Mouse (Mus musculus) heart, embryonic 16.5 days (tissue): ENCODE results near the gene Defb13. TPM values are rescaled to one million over a fixed set of nuclear protein-coding genes. Genes with fewer than 3 reads are reported as not detected.

Source experiments
- ATAC-seq: fragments of 200-750 bp; cut with Nextera tagmentation; replicated peaks from 2 replicates; pipeline ENCODE4 v1.8.0; 2017; ENCODE audit warnings: moderate number of reproducible peaks; ENCODE audit not compliant: insufficient read depth, low FRiP score; ENCODE audit errors: extremely low read depth
- H3K27ac ChIP-seq: fragments of 300-500 bp; sonication (generic); 2 replicates; pipeline ENCODE4 v1.5.1; 2014; ENCODE audit warnings: mild to moderate bottlenecking, low read length, control low read depth, moderate library complexity
- H3K27me3 ChIP-seq: fragments of 300-500 bp; sonication (generic); 2 replicates; pipeline ENCODE4 v1.6.1; 2014; ENCODE audit warnings: low read length, mixed read lengths; ENCODE audit not compliant: control insufficient read depth, insufficient read depth
- H3K36me3 ChIP-seq: fragments of 300-500 bp; sonication (generic); 2 replicates; pipeline ENCODE4 v1.6.1; 2014; ENCODE audit not compliant: control insufficient read depth, insufficient read depth
- H3K4me1 ChIP-seq: fragments of 300-500 bp; sonication (generic); 2 replicates; pipeline ENCODE4 v1.6.1; 2014; ENCODE audit warnings: low read length, mixed read lengths; ENCODE audit not compliant: control insufficient read depth, insufficient read depth
- H3K4me2 ChIP-seq: fragments of 300-500 bp; sonication (generic); 2 replicates; pipeline ENCODE4 v1.6.1; 2014; ENCODE audit warnings: low read depth, mild to moderate bottlenecking, control low read depth, low read length
- H3K4me3 ChIP-seq: fragments of 300-500 bp; sonication (generic); 2 replicates; pipeline ENCODE4 v1.5.1; 2014; ENCODE audit warnings: mild to moderate bottlenecking, control low read depth, low read length
- H3K9ac ChIP-seq: fragments of 300-500 bp; sonication (generic); 2 replicates; pipeline ENCODE4 v1.6.1; 2014; ENCODE audit warnings: low read length, control low read depth
- H3K9me3 ChIP-seq: fragments of 300-500 bp; sonication (generic); replicated peaks from 2 replicates; pipeline ENCODE4 v1.6.1; 2016; ENCODE audit warnings: low read length; ENCODE audit not compliant: control insufficient read depth
- WGBS: fragments of 180-500 bp; shearing (Covaris S2); extraction: QIAGEN DNeasy Blood & Tissue Kit; methylation state at CpG from one replicate; pipeline ENCODE4 v1.1.7; 2014; 5-methylcytosine and 5-hydroxymethylcytosine counted together
- polyA plus RNA-seq: library from polyadenylated mRNA; unstranded; fragments of >200 nt; fragmentation: Nextera tagmentation; extraction: Ambion mirVana; gene quantifications from 2 replicates; pipeline ENCODE4 v1.2.1, GENCODE M21; 2015

Defb13 gene
- polyA plus RNA-seq, 1 experiment from 2014 or later: not detected

- H3K27me3 ChIP-seq: no peaks in the 10 kb centered on the region
- no peaks in the 10 kb centered on the region for H3K4me1 ChIP-seq
- 6% methylated on average over 9 of the region's 9 CpGs for WGBS
- no peak for ATAC-seq
- no peak overlapping the region for H3K4me3 ChIP-seq
- no peaks in the 10 kb centered on the region for H3K36me3 ChIP-seq
- H3K4me2 ChIP-seq: no peak overlapping the region
- H3K27ac ChIP-seq: no peak overlapping the region
- no peaks in the 10 kb centered on the region for H3K9me3 ChIP-seq
- H3K9ac ChIP-seq: no peak overlapping the region
Measured at GRCm38 (mm10) chr8:21955321-21955720, 8.8 kb downstream of the Defb13 start.

GRCm38 (mm10) chr8:21956336-21956735 is 9.8 kb downstream of the Defb13 start:
- no peaks in the 10 kb centered on the region for H3K36me3 ChIP-seq
- no peak overlapping the region for H3K4me3 ChIP-seq
- H3K4me1 ChIP-seq: no peaks in the 10 kb centered on the region
- no peaks in the 10 kb centered on the region for H3K9me3 ChIP-seq
- no peak overlapping the region for H3K27ac ChIP-seq
- ATAC-seq: no peak
- H3K9ac ChIP-seq: no peak overlapping the region
- no peak overlapping the region for H3K4me2 ChIP-seq
- WGBS: 75% methylated on average over 3 of the region's 3 CpGs
- no peaks in the 10 kb centered on the region for H3K27me3 ChIP-seq

GRCm38 (mm10) chr8:21958414-21958813 is 11.9 kb downstream of the Defb13 start, which contains the start of gene Fam90a1a:
Fam90a1a (plus strand) TSS chr8:21958714.
- H3K36me3 ChIP-seq: no peaks in the 10 kb centered on the region
- no peaks in the 10 kb centered on the region for H3K27me3 ChIP-seq
- no peak within 1 kb of the TSS for H3K4me2 ChIP-seq
- no peak within 1 kb of the TSS for H3K4me3 ChIP-seq
- H3K27ac ChIP-seq: no peak within 1 kb of the TSS
- H3K4me1 ChIP-seq: no peaks in the 10 kb centered on the region
- no peak within 1 kb of the TSS for H3K9ac ChIP-seq
- H3K9me3 ChIP-seq: no peaks in the 10 kb centered on the region
- no peak for ATAC-seq
- 83% methylated on average over 2 of the region's 2 CpGs for WGBS

GRCm38 (mm10) chr8:21966646-21967045 is 20.1 kb downstream of the Defb13 start:
- H3K4me3 ChIP-seq: no peak overlapping the region
- no peaks in the 10 kb centered on the region for H3K9me3 ChIP-seq
- no peak overlapping the region for H3K27ac ChIP-seq
- no peak overlapping the region for H3K4me2 ChIP-seq
- no peaks in the 10 kb centered on the region for H3K4me1 ChIP-seq
- H3K9ac ChIP-seq: no peak overlapping the region
- no peaks in the 10 kb centered on the region for H3K36me3 ChIP-seq
- ATAC-seq: no peak
- H3K27me3 ChIP-seq: no peaks in the 10 kb centered on the region
- 74% methylated on average over 1 of the region's 1 CpGs for WGBS

- Histone ChIP-seq H3K4me2 (no peak within 1 kb of the TSS), H3K9me3 (no peaks in the 10 kb centered on the region), H3K9ac (no peak within 1 kb of the TSS), H3K27me3 (no peaks in the 10 kb centered on the region), H3K4me1 (no peaks in the 10 kb centered on the region), H3K4me3 (no peak within 1 kb of the TSS), H3K36me3 (no peaks in the 10 kb centered on the region), H3K27ac (no peak within 1 kb of the TSS)
- no peak for ATAC-seq
- 70% methylated on average over 3 of the region's 3 CpGs for WGBS
Measured at GRCm38 (mm10) chr8:21969475-21969874, 22.9 kb downstream of the Defb13 start, which contains the start of gene Ccdc70. Ccdc70 (plus strand) TSS chr8:21969775.

GRCm38 (mm10) chr8:21978193-21978592 is 31.6 kb downstream of the Defb13 start:
- Histone ChIP-seq H3K4me1 (no peaks in the 10 kb centered on the region), H3K4me2 (no peak overlapping the region), H3K27ac (no peak overlapping the region), H3K9me3 (no peaks in the 10 kb centered on the region), H3K36me3 (no peaks in the 10 kb centered on the region), H3K4me3 (no peak overlapping the region), H3K27me3 (no peaks in the 10 kb centered on the region), H3K9ac (no peak overlapping the region)
- no peak for ATAC-seq
- 62% methylated on average over 4 of the region's 4 CpGs for WGBS

GRCm38 (mm10) chr8:21981664-21982337 is 35.2 kb downstream of the Defb13 start:
- no peak overlapping the region for H3K4me3 ChIP-seq
- H3K9ac ChIP-seq: no peak overlapping the region
- no peaks in the 10 kb centered on the region for H3K27me3 ChIP-seq
- H3K4me2 ChIP-seq: no peak overlapping the region
- no peaks in the 10 kb centered on the region for H3K9me3 ChIP-seq
- H3K27ac ChIP-seq: no peak overlapping the region
- no peaks in the 10 kb centered on the region for H3K4me1 ChIP-seq
- 58% methylated on average over 8 of the region's 8 CpGs for WGBS
- H3K36me3 ChIP-seq: no peaks in the 10 kb centered on the region
- no peak for ATAC-seq

GRCm38 (mm10) chr8:21992184-21992583 is 45.6 kb downstream of the Defb13 start:
- Histone ChIP-seq H3K9ac (no peak overlapping the region), H3K9me3 (no peaks in the 10 kb centered on the region), H3K36me3 (no peaks in the 10 kb centered on the region), H3K4me2 (no peak overlapping the region), H3K4me3 (no peak overlapping the region), H3K27me3 (no peaks in the 10 kb centered on the region), H3K27ac (no peak overlapping the region), H3K4me1 (no peaks in the 10 kb centered on the region)
- 19% methylated on average over 6 of the region's 6 CpGs for WGBS
- no peak for ATAC-seq

GRCm38 (mm10) chr8:21995181-21995580 is 48.6 kb downstream of the Defb13 start:
- Histone ChIP-seq H3K9me3 (no peaks in the 10 kb centered on the region), H3K4me2 (no peak overlapping the region), H3K27ac (no peak overlapping the region), H3K36me3 (no peaks in the 10 kb centered on the region), H3K27me3 (no peaks in the 10 kb centered on the region), H3K4me1 (no peaks in the 10 kb centered on the region), H3K4me3 (no peak overlapping the region), H3K9ac (no peak overlapping the region)
- ATAC-seq: no peak
- WGBS: 44% methylated on average over 3 of the region's 3 CpGs
